Mouse (Mus musculus): ENCODE data around the gene Lrrc3. TPM values are rescaled to one million over a fixed set of nuclear protein-coding genes. Genes with fewer than 3 reads are reported as not detected.

The Lrrc3 gene
- polyA plus RNA-seq, 1 experiment = 0.01 TPM

- Histone ChIP-seq H3K27me3 (ENCODE audit: control insufficient read depth, insufficient read depth, insufficient read length) (no peaks in the 10 kb centered on the region), H3K4me2 (ENCODE audit: low read depth) (no peak overlapping the region), H3K36me3 (ENCODE audit: control insufficient read depth, insufficient read depth) (no peaks in the 10 kb centered on the region), H3ac (ENCODE audit: control insufficient read depth, insufficient read length) (no peak overlapping the region), H3K79me2 (ENCODE audit: control insufficient read depth, insufficient read depth) (no peaks in the 10 kb centered on the region), H3K4me3 (no peak overlapping the region)
- TF ChIP-seq REST (IDR thresholded peaks at IDR 0.05; ENCODE audit: insufficient read depth, insufficient read length) (no peak), MAX (IDR thresholded peaks at IDR 0.05; ENCODE audit: low read depth) (no peak)
These were observed 23.4 kb downstream of the Lrrc3 start for GRCm38 (mm10) chr10:77878985-77879384.

- Histone ChIP-seq H3ac (ENCODE audit: control insufficient read depth, insufficient read length) (no peak overlapping the region), H3K36me3 (ENCODE audit: control insufficient read depth, insufficient read depth) (no peaks in the 10 kb centered on the region), H3K4me3 (no peak overlapping the region), H3K79me2 (ENCODE audit: control insufficient read depth, insufficient read depth) (no peaks in the 10 kb centered on the region), H3K4me2 (ENCODE audit: low read depth) (no peak overlapping the region), H3K27me3 (ENCODE audit: control insufficient read depth, insufficient read depth, insufficient read length) (no peaks in the 10 kb centered on the region)
- TF ChIP-seq MAX (IDR thresholded peaks at IDR 0.05; ENCODE audit: low read depth) (no peak), TCF12 (IDR thresholded peaks at IDR 0.05; ENCODE audit: insufficient read depth, poor library complexity, severe bottlenecking) (no peak), REST (IDR thresholded peaks at IDR 0.05; ENCODE audit: insufficient read depth, insufficient read length) (no peak), SRF (IDR thresholded peaks at IDR 0.05; ENCODE audit: control insufficient read depth, insufficient read length, low read depth) (no peak), MYOD1 (IDR thresholded peaks at IDR 0.05; ENCODE audit: control insufficient read depth in 1 of 3, insufficient read length in 2 of 3, low read depth in 2 of 3) (no peak)
These were observed 32.7 kb downstream of the Lrrc3 start for GRCm38 (mm10) chr10:77869651-77870050.

- H3K4me2 ChIP-seq (ENCODE audit: low read depth) = no peak overlapping the region
- no peaks in the 10 kb centered on the region for H3K36me3 ChIP-seq (ENCODE audit: control insufficient read depth, insufficient read depth)
- H3ac ChIP-seq (ENCODE audit: control insufficient read depth, insufficient read length) = no peak overlapping the region
- no peak overlapping the region for H3K4me3 ChIP-seq
- TF ChIP-seq POLR2AphosphoS2 (IDR thresholded peaks at IDR 0.05; ENCODE audit: insufficient read length, low read depth) (no peak), REST (IDR thresholded peaks at IDR 0.05; ENCODE audit: insufficient read depth, insufficient read length) (peak; percentile 82), MYOG (IDR thresholded peaks at IDR 0.05; ENCODE audit: control insufficient read depth in 1 of 3, insufficient read depth in 1 of 3, insufficient read length in 2 of 3, low read depth in 2 of 3) (peak in 1 of 3 experiments; percentile 22)
- H3K27me3 ChIP-seq (ENCODE audit: control insufficient read depth, insufficient read depth, insufficient read length) = no peaks in the 10 kb centered on the region
- no peaks in the 10 kb centered on the region for H3K79me2 ChIP-seq (ENCODE audit: control insufficient read depth, insufficient read depth)
These were observed 34.8 kb downstream of the Lrrc3 start for GRCm38 (mm10) chr10:77867546-77867945.

- Histone ChIP-seq H3K4me3 (no peak overlapping the region), H3K4me2 (ENCODE audit: low read depth) (no peak overlapping the region), H3K27me3 (ENCODE audit: control insufficient read depth, insufficient read depth, insufficient read length) (peaks cover 7% of the 10 kb centered on the region)
These were observed 37.6 kb downstream of the Lrrc3 start for GRCm38 (mm10) chr10:77864762-77865143.

GRCm38 (mm10) chr10:77864067-77864761 is 38.1 kb downstream of the Lrrc3 start:
- H3K36me3 ChIP-seq (ENCODE audit: control insufficient read depth, insufficient read depth) = no peaks in the 10 kb centered on the region
- H3K27me3 ChIP-seq (ENCODE audit: control insufficient read depth, insufficient read depth, insufficient read length) = peaks cover 7% of the 10 kb centered on the region
- H3K4me2 ChIP-seq (ENCODE audit: low read depth) = no peak overlapping the region
- no peaks in the 10 kb centered on the region for H3K79me2 ChIP-seq (ENCODE audit: control insufficient read depth, insufficient read depth)
- no peak overlapping the region for H3K4me3 ChIP-seq
- no peak overlapping the region for H3ac ChIP-seq (ENCODE audit: control insufficient read depth, insufficient read length)
- TF ChIP-seq TCF3 (IDR thresholded peaks at IDR 0.05; ENCODE audit: insufficient read length, low read depth) (no peak), POLR2AphosphoS2 (IDR thresholded peaks at IDR 0.05; ENCODE audit: insufficient read length, low read depth) (no peak), REST (IDR thresholded peaks at IDR 0.05; ENCODE audit: insufficient read depth, insufficient read length) (no peak), MYOG (IDR thresholded peaks at IDR 0.05; ENCODE audit: control insufficient read depth in 1 of 3, insufficient read depth in 1 of 3, insufficient read length in 2 of 3, low read depth in 2 of 3) (no peak), TCF12 (IDR thresholded peaks at IDR 0.05; ENCODE audit: insufficient read depth, poor library complexity, severe bottlenecking) (no peak), CEBPB (IDR thresholded peaks at IDR 0.05; ENCODE audit: insufficient read depth, poor library complexity, severe bottlenecking) (no peak), MAX (IDR thresholded peaks at IDR 0.05; ENCODE audit: low read depth) (no peak), SRF (IDR thresholded peaks at IDR 0.05; ENCODE audit: control insufficient read depth, insufficient read length, low read depth) (no peak), USF1 (IDR thresholded peaks at IDR 0.05; ENCODE audit: low read depth) (no peak), MYOD1 (IDR thresholded peaks at IDR 0.05; ENCODE audit: control insufficient read depth in 1 of 3, insufficient read length in 2 of 3, low read depth in 2 of 3) (no peak), POLR2A (IDR thresholded peaks at IDR 0.05; ENCODE audit: insufficient read length, low read depth) (no peak)

More at GRCm38 (mm10) chr10:77864762-77865143, 37.6 kb downstream of the Lrrc3 start:
- no peaks in the 10 kb centered on the region for H3K79me2 ChIP-seq (ENCODE audit: control insufficient read depth, insufficient read depth)
- no peak overlapping the region for H3ac ChIP-seq (ENCODE audit: control insufficient read depth, insufficient read length)
- TF ChIP-seq TCF3 (IDR thresholded peaks at IDR 0.05; ENCODE audit: insufficient read length, low read depth) = no peak
- no peak for TF ChIP-seq TCF12 (IDR thresholded peaks at IDR 0.05; ENCODE audit: insufficient read depth, poor library complexity, severe bottlenecking)
- no peak for TF ChIP-seq MAX (IDR thresholded peaks at IDR 0.05; ENCODE audit: low read depth)
- TF ChIP-seq MYOD1 (IDR thresholded peaks at IDR 0.05; ENCODE audit: control insufficient read depth in 1 of 3, insufficient read length in 2 of 3, low read depth in 2 of 3) = no peak
- TF ChIP-seq MYOG (IDR thresholded peaks at IDR 0.05; ENCODE audit: control insufficient read depth in 1 of 3, insufficient read depth in 1 of 3, insufficient read length in 2 of 3, low read depth in 2 of 3) = no peak
- no peak for TF ChIP-seq SRF (IDR thresholded peaks at IDR 0.05; ENCODE audit: control insufficient read depth, insufficient read length, low read depth)
- no peak for TF ChIP-seq E2F4 (IDR thresholded peaks at IDR 0.05; ENCODE audit: insufficient read depth)
- TF ChIP-seq CEBPB (IDR thresholded peaks at IDR 0.05; ENCODE audit: insufficient read depth, poor library complexity, severe bottlenecking) = no peak
- no peak for TF ChIP-seq REST (IDR thresholded peaks at IDR 0.05; ENCODE audit: insufficient read depth, insufficient read length)
- TF ChIP-seq POLR2AphosphoS2 (IDR thresholded peaks at IDR 0.05; ENCODE audit: insufficient read length, low read depth) = no peak
- TF ChIP-seq USF1 (IDR thresholded peaks at IDR 0.05; ENCODE audit: low read depth) = no peak
- no peak for TF ChIP-seq POLR2A (IDR thresholded peaks at IDR 0.05; ENCODE audit: insufficient read length, low read depth)
- H3K36me3 ChIP-seq (ENCODE audit: control insufficient read depth, insufficient read depth) = no peaks in the 10 kb centered on the region
